Mouse (Mus musculus) forebrain, embryonic 14.5 days (tissue): Measurements from ENCODE around the gene Sparcl1. TPM values are rescaled to one million over a fixed set of nuclear protein-coding genes. Genes with fewer than 3 reads are reported as not detected.
A peak's percentile ranks its signal among the peaks of the same experiment; 100 is the strongest.

Source experiments
- ATAC-seq: fragments of 200-750 bp; cut with Nextera tagmentation; 2 replicates; pipeline ENCODE4 v1.8.0; 2017; ENCODE audit warnings: mild to moderate bottlenecking, moderate library complexity
- DNase-seq: peaks from one replicate; pipeline ENCODE4 v3.0.0-alpha.2; 2015; ENCODE audit warnings: low spot score
- H3K27ac ChIP-seq: fragments of 300-500 bp; sonication (generic); 2 replicates; pipeline ENCODE4 v1.5.1; 2014; ENCODE audit warnings: low read depth, mild to moderate bottlenecking, control low read depth, low read length, moderate library complexity
- H3K27me3 ChIP-seq: fragments of 300-500 bp; sonication (generic); replicated peaks from 2 replicates; pipeline ENCODE4 v1.6.1; 2014; ENCODE audit warnings: low read length, control low read depth, mixed read lengths; ENCODE audit not compliant: control insufficient read depth, insufficient read depth
- H3K36me3 ChIP-seq: fragments of 300-500 bp; sonication (generic); 2 replicates; pipeline ENCODE4 v1.6.1; 2014; ENCODE audit warnings: low read length, control low read depth; ENCODE audit not compliant: control insufficient read depth, insufficient read depth
- H3K4me1 ChIP-seq: fragments of 300-500 bp; sonication (generic); 2 replicates; pipeline ENCODE4 v1.6.1; 2014; ENCODE audit warnings: antibody characterized with exemption, low read length, control low read depth; ENCODE audit not compliant: control insufficient read depth, insufficient read depth
- H3K4me2 ChIP-seq: fragments of 300-500 bp; sonication (generic); 2 replicates; pipeline ENCODE4 v1.6.1; 2014; ENCODE audit warnings: mild to moderate bottlenecking, control low read depth, low read length
- H3K4me3 ChIP-seq: fragments of 300-500 bp; sonication (generic); 2 replicates; pipeline ENCODE4 v1.5.1; 2014; ENCODE audit warnings: low read depth, low read length, control low read depth
- H3K9ac ChIP-seq: fragments of 300-500 bp; sonication (generic); 2 replicates; pipeline ENCODE4 v1.6.1; 2014; ENCODE audit warnings: mild to moderate bottlenecking, low read length, control low read depth, moderate library complexity
- H3K9me3 ChIP-seq: fragments of 300-500 bp; sonication (generic); replicated peaks from 2 replicates; pipeline ENCODE4 v1.6.1; 2016; ENCODE audit warnings: low read length, control low read depth, mixed read lengths; ENCODE audit not compliant: control insufficient read depth
- WGBS: fragments of 180-500 bp; shearing (Covaris S2); extraction: QIAGEN DNeasy Blood & Tissue Kit; methylation state at CpG from one replicate; pipeline ENCODE4 v1.1.7; 2014; 5-methylcytosine and 5-hydroxymethylcytosine counted together
- polyA plus RNA-seq: library from polyadenylated mRNA; unstranded; fragments of >200 nt; fragmentation: Nextera tagmentation; extraction: Ambion mirVana; gene quantifications from 2 replicates; pipeline ENCODE4 v1.2.1, GENCODE M21; 2014

Sparcl1 gene
- polyA plus RNA-seq, 1 experiment from 2014 or later = 70.4 TPM

DNA sequence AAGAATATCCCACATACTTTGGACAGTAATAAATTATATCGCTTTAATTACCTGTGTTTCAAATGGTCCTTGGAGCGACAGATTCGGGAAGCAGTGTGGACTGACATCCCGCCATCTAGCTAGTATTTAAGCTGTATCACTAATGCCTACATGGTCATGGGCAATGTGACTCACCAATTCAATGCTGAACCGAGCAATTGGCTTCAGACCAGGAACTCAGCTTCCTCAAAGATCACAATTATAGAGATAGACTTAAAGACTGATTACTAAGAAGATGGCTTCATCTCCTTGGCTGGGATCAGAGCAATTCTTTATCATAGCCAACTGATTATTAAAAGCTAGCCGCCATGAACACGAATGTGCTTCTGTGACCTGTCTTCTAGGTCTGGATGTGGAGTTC lies 36.0 kb downstream of the Sparcl1 start, which contains the start of gene Gm17660:
Gm17660 (minus strand) TSS at position 101 of the 400 bp plus-strand sequence.
- Histone ChIP-seq H3K9me3 (no peaks in the 10 kb centered on the region), H3K27ac (no peak within 1 kb of the TSS), H3K9ac (no peak within 1 kb of the TSS), H3K4me2 (no peak within 1 kb of the TSS), H3K4me3 (no peak within 1 kb of the TSS), H3K27me3 (no peaks in the 10 kb centered on the region), H3K36me3 (no peaks in the 10 kb centered on the region), H3K4me1 (no peaks in the 10 kb centered on the region)
- no peak for DNase-seq
- ATAC-seq = no peak
- WGBS = 96% methylated on average over 7 of the region's 7 CpGs

DNA sequence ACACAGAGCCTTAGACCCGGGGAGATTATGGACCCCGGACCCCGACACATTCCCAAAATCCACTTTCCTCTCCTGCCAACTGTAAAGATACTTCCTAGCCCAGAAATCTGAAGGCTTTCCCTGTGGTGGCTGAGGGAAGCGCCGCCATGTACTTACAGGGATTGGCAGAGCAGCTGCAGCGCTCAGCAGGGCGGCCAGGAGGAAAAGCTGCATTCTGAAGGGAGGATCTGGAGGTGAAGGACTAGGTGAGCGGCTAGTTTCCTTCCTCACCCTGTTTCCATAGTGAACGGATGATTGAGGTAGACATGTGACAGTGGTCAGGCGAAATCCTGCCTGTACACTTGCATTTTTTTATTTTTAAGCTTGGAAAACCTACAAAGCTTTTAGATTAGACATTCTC lies 37.2 kb downstream of the Sparcl1 start:
- Histone ChIP-seq H3K36me3 (no peaks in the 10 kb centered on the region), H3K4me1 (no peaks in the 10 kb centered on the region), H3K9ac (no peak overlapping the region), H3K27ac (no peak overlapping the region), H3K4me3 (no peak overlapping the region), H3K9me3 (no peaks in the 10 kb centered on the region), H3K27me3 (no peaks in the 10 kb centered on the region), H3K4me2 (no peak overlapping the region)
- DNase-seq (no peak), ATAC-seq (no peak)
- WGBS = 29% methylated on average over 10 of the region's 10 CpGs

DNA sequence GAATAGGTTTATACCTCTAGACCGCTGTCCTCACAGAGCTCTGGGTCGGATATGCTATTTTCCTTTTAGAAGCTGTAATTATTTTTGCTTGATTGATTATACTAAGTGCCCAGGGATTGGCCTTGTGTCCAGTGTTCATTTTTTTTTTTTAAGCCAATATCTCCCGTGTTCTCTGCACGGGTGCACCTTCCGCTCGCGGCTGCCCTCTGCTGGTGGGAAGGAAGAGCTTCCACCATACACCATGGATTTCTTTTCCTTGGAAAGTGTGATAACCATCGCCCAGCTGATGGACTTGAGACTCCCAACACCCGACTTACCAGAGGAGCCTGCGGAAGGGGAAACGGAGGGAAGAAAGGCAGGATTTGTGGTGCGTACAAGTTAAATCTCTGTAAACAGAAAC lies 39.1 kb downstream of the Sparcl1 start:
- ATAC-seq (peak; percentile 32; the same call in 1 of the 2 replicates), DNase-seq (peak; percentile 65)
- H3K4me3 ChIP-seq = no peak overlapping the region
- no peak overlapping the region for H3K27ac ChIP-seq
- H3K27me3 ChIP-seq = no peaks in the 10 kb centered on the region
- 28% methylated on average over 12 of the region's 12 CpGs for WGBS
- no peaks in the 10 kb centered on the region for H3K36me3 ChIP-seq
- H3K9me3 ChIP-seq = no peaks in the 10 kb centered on the region
- no peak overlapping the region for H3K4me2 ChIP-seq
- no peaks in the 10 kb centered on the region for H3K4me1 ChIP-seq
- no peak overlapping the region for H3K9ac ChIP-seq

DNA sequence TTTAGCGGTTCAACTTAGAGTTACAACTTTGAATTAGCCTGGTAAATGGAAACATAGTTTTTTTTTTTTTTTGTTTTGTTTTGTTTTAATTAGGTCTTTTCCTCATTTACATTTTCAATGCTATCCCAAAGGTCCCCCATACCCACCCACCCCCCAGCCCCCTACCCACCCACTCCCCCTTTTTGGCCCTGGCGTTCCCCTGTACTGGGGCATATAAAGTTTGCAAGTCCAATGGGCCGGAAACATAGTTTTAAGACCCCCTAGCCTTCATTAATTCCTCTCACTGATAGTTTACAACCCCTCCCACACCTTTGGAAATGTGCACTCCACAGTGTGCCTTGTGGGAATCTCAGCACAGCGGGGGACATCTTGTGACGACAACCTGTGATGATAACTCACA lies 39.9 kb downstream of the Sparcl1 start:
- H3K9ac ChIP-seq = no peak overlapping the region

DNA sequence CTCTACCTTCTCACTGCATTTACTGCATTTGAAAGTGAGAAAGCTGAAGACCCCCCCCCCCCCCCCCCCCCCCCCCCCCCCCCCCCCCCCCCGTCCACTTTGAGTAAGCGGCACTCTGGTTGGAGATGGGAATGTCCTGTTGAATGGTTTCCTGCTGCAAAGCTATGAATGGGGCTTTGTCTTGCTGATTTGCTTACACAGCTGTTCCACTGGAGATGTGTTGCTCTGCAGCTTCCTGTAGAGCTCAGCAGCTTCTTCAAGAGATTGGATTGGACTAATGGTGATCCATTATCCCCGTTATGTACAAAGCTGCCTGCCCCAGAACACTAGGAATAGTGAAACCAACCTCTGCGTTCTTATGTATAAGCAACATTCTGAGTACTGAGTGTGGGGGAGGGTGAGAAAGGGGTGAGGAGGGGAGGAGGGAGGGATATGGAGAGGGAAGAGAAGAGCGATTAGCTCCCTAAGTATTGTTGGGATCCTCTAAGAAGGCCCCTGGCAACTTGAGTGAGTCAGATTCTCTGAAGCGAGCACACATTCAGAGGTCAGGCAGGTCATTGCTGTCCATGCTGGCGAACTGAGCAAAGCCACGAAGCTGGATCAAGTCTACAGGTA lies 41.2 kb downstream of the Sparcl1 start:
- Histone ChIP-seq H3K36me3 (no peaks in the 10 kb centered on the region), H3K27me3 (no peaks in the 10 kb centered on the region), H3K9me3 (no peaks in the 10 kb centered on the region), H3K27ac (0 out of 2 replicates have a peak overlapping the region, but pooled peaks have one; percentile 17), H3K4me3 (no peak overlapping the region), H3K9ac (no peak overlapping the region), H3K4me1 (no peaks in the 10 kb centered on the region), H3K4me2 (no peak overlapping the region)
- DNase-seq = peak; percentile 71
- WGBS = 8% methylated on average over 6 of the region's 8 CpGs
- ATAC-seq = peak; percentile 89

More for the DNA sequence above, 39.9 kb downstream of the Sparcl1 start:
- no peak overlapping the region for H3K4me2 ChIP-seq
- no peaks in the 10 kb centered on the region for H3K4me1 ChIP-seq
- H3K9me3 ChIP-seq = no peaks in the 10 kb centered on the region
- H3K27ac ChIP-seq = no peak overlapping the region
- ATAC-seq (peak; percentile 85), DNase-seq (no peak)
- no peaks in the 10 kb centered on the region for H3K36me3 ChIP-seq
- 78% methylated on average over 5 of the region's 5 CpGs for WGBS
- H3K27me3 ChIP-seq = no peaks in the 10 kb centered on the region
- H3K4me3 ChIP-seq = no peak overlapping the region

DNA sequence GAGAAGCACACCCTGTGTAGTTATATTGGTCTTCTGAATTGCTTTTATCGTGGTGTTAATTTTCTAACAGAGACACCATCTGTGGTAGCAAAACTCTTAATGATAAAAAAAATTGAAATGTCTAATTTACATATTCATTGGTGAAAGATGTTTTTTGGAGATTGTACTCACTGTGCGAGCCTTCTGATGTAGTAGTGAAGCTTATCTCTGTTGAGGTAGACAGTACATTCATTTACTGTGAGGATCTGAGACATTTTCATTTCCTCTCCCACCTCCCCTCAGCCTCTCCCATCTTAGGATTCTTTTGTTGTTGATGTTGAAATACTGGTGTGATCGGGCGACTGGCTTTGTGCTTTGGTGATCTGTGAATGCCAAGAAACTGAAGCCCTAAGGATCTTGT lies 42.5 kb downstream of the Sparcl1 start:
- Histone ChIP-seq H3K27ac (no peak overlapping the region), H3K4me3 (no peak overlapping the region), H3K9ac (no peak overlapping the region), H3K27me3 (no peaks in the 10 kb centered on the region), H3K9me3 (no peaks in the 10 kb centered on the region), H3K4me2 (no peak overlapping the region), H3K36me3 (no peaks in the 10 kb centered on the region), H3K4me1 (no peaks in the 10 kb centered on the region)
- ATAC-seq = no peak
- DNase-seq = no peak
- WGBS = 74% methylated on average over 4 of the region's 4 CpGs

DNA sequence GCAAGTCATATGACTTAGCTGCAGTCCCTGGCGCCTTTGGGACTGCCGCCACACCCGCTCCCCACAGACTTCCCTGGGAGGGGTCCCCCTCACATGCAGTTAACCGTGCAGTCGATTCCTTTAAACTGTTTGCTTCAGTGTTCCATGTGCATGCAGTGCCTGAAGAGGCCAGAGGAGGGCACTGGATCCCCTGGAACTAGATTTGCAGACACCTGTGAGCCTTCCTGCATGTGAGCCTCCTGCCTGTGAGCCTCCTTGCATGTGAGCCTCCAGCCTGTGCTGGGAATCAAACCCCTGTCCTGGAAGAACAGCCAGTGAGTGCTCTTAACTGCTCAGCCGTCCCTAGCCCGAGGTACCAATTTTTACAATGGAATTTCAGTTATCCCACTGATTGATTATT lies 44.8 kb downstream of the Sparcl1 start:
- WGBS = 83% methylated on average over 7 of the region's 7 CpGs
- no peak for DNase-seq

DNA sequence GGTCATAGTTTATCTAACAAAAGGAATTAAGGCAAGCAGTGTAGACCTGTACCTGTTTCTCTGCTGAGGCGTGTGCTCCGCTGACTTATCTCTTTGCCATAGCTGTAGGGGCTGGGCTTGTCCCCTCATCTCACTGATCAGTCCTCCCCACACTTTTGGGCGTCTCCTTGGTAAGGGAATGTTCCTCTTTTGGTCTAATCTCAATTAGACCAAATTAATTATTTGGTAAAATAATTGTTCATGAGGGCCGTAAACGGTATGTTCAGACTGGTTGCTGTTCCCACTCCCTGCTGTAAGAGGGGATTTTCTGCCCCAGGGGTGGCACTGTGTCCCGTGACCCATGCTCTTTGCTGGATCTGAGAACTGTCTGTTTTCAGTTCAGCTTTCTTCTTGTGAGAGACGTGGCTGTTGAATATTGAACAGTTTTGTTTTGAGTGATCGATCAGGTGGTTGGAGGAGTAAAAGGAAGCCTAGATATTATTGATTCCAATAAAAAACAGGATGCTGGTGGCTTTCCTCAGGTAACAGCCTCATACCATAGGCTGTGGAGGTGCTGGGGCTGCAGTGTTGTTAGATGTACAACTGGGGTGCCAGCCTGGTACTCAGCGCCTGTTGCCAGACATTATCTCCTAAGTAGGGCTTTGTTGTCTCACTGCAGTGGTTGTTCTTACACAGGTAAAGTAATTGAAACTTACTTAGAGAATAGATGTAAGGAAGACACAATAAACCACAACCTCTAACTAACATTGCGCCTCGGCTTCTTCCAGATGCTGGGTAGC lies 50.6 kb downstream of the Sparcl1 start:
- H3K4me2 ChIP-seq = no peak overlapping the region
- H3K4me1 ChIP-seq = no peaks in the 10 kb centered on the region
- peaks cover 33% of the 10 kb centered on the region for H3K36me3 ChIP-seq
- no peak for DNase-seq
- 84% methylated on average over 11 of the region's 11 CpGs for WGBS
- H3K9me3 ChIP-seq = no peaks in the 10 kb centered on the region
- H3K27ac ChIP-seq = no peak overlapping the region
- H3K4me3 ChIP-seq = no peak overlapping the region
- H3K27me3 ChIP-seq = no peaks in the 10 kb centered on the region
- no peak overlapping the region for H3K9ac ChIP-seq
- no peak for ATAC-seq

More for the DNA sequence above, 44.8 kb downstream of the Sparcl1 start:
- no peak overlapping the region for H3K4me3 ChIP-seq
- ATAC-seq = no peak
- no peak overlapping the region for H3K4me2 ChIP-seq
- no peaks in the 10 kb centered on the region for H3K27me3 ChIP-seq
- H3K4me1 ChIP-seq = no peaks in the 10 kb centered on the region
- H3K9ac ChIP-seq = no peak overlapping the region
- H3K27ac ChIP-seq = no peak overlapping the region
- 0 out of 2 replicates have a peak, but pooled peaks cover 4% of the 10 kb centered on the region for H3K36me3 ChIP-seq
- no peaks in the 10 kb centered on the region for H3K9me3 ChIP-seq
